Mouse (Mus musculus) layer of hippocampus, adult 18-20 months (tissue): Measurements from ENCODE around the gene Slc39a2. TPM values are rescaled to one million over a fixed set of nuclear protein-coding genes. Genes with fewer than 3 reads are reported as not detected.
"Not testable (repeated sequence)": the region's sequence is repeated elsewhere in the genome, so short reads cannot be mapped to it uniquely, and the experiment has no call there.

Source experiments
- DNase-seq, 2 experiments: peaks; one replicate each; pipeline ENCODE4 v3.0.0; 2022; ENCODE audit warnings: low spot score in 2 of 2
- long read RNA-seq: library from polyadenylated mRNA; stranded (forward); transcript quantifications from one replicate; pipeline ENCODE4 v2.0.0, GENCODE M21; 2021
- total RNA-seq, 2 experiments: library from RNA; stranded (reverse); gene quantifications; 2 replicates each; pipeline ENCODE4 v1.2.3; 2021

Slc39a2 gene
- total RNA-seq, result 1 to 10 TPM; 6.7 to 8.0 TPM
- long read RNA-seq, partial matches to known transcripts, result 1 of 3 reads
- long read RNA-seq, other reads (novel, unspliced or antisense), result 0 of 3 reads

DNA sequence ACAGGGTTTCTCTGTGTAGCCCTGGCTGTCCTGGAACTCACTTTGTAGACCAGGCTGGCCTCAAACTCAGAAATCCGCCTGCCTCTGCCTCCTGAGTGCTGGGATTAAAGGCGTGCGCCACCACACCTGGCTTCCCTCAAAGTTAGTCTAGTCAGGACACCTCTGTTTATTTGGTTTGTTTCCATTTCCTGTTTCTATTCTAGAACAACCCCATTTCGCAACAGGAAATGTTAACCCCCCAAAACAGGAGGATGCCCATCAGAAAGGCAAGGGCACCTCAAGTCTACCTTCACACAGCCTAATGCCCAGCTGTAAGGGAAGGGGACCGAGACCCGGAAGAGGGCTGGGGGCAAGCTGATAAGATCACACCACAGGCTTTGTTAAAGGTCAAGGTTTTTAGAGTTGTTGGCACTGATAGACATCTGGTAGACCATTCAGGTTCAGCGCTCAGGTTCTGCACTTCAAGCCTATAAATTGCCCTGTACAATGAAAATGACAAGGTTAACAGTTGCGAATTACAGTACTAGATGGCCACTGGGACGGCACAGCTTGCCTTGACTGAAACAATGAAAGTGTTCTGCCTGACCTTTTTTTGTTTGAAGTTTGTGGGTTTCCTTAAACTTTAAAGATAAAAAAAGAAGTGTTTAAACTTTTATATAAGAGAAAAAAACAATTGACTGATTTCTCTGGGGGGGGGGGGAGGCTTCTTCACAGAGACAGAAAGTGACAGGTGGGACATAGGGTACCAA, at the start of gene Slc39a2:
Gene Slc39a2, plus strand, starts transcription at position 699 of the 749 bp plus-strand sequence.
- no peak for DNase-seq

DNA sequence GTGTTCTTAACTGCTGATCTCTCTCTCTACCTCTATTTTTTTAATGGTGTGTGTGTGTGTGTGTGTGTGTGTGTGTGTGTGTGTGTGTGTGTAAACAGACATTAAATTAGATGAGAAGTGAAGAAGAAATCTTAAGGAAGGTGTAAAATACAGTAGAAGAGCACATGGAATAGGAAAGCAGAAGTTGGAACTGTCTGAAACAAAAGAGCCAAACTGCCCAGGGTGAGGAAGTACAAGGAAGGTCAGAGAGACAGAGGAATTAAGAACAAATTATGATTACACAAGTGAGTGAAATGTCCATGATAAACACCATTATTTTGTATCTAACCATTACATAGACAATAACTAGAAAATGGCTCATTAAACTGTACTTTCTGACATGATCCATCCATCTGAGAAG, 48.8 kb upstream of the Slc39a2 start:
- no peak for DNase-seq

GRCm38 (mm10) chr14:51846566-51846965, 46.1 kb upstream of the Slc39a2 start:
- DNase-seq, result no peak

DNA sequence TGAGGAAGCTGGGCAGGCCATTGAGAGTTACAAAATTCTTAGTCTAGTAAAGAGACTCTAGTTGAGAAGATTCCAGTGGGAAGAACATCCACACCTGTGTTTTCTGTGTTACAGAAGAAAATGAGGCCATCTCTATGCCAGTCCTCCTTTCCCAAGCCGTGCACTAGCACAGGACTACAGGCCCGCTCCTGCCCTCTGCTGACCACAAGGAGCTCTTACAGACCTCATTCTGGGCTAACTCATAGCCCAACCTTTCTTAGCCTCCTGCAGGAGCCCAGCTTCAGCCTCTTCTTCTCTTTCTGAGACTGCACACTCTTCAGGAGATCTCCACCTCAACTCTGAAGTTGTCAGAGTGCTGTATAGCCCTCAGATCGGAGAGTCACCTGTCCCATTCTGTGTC, 41.7 kb upstream of the Slc39a2 start:
- not testable (repeated sequence) for DNase-seq

DNA sequence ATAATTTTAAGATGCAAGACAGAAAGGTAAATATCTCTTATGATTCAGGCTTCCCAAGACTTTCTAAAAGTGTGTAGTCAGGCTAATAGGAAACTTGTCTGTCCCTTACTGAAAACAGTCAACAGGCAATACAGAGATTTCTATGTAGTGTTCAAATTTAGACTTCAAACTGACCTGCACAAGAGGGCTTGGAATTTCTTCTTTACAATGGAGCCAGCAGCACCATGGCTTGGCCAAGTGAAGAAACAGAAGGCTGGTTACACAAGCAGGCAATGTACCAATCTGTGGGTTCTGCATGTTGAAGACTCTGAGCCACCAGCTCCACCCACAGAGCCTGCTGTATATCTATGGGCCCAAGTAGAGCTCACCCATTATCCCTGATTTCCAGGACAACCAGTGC, 39.3 kb upstream of the Slc39a2 start, which contains the start of gene Ear6:
Gene Ear6, plus strand, starts transcription at position 301 of the 400 bp plus-strand sequence.
- DNase-seq, result peak in 1 of 2 experiments; percentile 9

DNA sequence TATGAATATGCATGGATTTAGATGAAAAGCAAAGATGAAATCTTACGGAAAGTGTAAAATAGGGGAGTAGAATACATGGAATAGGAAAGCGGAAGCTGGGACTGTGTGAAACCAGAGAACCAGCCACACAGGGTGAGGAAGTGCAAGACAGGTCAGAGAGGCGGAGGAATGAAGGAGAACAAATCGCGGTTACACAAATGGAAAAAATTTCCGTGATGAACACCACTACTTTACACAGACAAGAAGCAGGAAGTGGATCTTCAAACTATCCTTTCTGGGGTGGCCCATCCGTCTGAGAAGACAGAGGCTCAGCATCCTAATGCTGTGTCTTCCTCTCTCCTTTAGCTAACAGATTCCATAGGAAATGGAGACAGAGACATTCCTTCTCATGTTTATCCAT, 37.4 kb upstream of the Slc39a2 start:
- not testable (repeated sequence) for DNase-seq

- DNase-seq, result not testable (repeated sequence)
Observed at GRCm38 (mm10) chr14:51863603-51864002, 29.1 kb upstream of the Slc39a2 start.

DNA sequence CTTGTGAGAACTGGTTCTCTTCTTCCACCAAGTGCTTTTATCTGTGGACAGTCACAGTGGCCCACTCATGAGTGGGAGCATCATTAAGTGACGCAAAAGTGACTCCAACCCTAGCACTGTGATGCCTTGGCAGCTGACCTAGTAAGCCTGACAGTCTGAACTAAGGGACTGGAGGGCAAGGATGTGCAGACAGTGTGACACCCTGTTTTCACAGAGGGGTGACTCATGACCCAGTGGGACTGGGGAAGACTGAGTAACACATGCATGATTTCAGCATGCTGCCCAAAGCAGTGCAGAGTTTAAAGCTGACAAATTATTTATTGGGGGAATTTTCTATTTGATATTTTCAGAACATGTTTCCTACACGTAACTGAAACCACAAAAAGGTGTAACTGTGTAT, 21.9 kb upstream of the Slc39a2 start:
- DNase-seq, result no peak

- no peak for DNase-seq
Observed at GRCm38 (mm10) chr14:51871741-51872140, 20.9 kb upstream of the Slc39a2 start.

GRCm38 (mm10) chr14:51877517-51877916, 15.2 kb upstream of the Slc39a2 start:
- DNase-seq, result no peak

GRCm38 (mm10) chr14:51883527-51884030, 9.1 kb upstream of the Slc39a2 start:
- peak; percentile 14 to 74 for DNase-seq

DNA sequence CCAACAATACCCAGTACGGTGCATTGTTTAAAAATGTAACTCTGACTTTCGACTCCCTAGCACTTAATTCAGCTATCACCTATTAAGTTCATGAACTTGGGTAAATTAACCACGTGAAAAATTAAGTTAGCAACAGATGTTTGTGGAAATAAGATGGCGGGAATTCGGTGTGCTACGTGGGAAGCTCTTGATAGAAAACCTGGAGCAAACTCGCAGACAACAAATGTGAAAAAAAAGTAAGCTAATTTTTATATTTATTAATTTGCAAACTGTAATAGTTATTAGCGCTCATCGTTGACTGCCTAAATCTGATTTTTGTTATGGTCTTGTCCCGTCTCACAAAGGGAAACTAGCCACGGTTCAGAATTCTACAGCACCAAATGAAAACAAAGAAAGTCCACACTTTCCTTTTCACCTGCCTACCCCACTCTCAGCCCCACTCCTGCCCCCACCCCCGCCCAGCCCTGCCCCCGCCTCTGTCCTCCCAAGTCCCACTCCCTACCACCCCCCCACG, 8.6 kb upstream of the Slc39a2 start:
- DNase-seq, result no peak

DNA sequence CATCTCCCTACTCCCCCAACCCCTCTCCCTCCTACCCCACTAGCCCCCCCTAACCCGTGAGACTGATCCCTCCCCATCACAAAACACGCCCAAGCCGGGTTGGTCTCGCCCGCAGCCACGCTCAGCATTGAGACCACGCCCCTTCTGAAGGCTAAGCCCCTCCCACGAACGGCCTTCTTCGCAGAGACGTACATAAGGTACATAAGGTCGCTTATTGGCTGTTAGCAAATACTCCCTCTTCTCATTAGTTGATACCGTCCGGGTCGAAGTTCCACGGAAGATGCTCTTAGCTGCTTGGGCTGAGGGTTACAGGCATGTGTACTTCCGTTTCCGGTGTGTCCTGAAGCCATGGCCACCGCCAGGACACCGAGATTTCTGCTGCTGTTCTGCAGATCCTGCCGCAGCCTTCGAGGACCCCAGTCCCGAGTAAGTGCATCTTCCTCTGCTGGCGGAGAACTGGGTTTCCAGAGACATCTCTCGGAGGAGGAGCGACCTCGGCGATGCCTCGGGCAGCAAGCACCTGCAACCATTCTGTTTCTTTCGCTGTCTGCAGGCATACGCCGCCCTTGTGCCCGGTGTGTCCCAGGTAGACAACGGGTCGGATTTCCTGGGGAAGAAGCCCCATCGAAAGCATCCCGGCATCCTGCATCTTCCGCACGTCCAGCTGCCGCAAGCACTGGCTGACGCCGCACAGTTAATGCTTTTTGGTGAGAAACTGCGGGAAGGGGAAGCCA, 7.9 kb upstream of the Slc39a2 start, which contains the start of gene Mettl17:
Gene Mettl17, plus strand, starts transcription at position 245 of the 734 bp plus-strand sequence.
- peak; percentile 88 to 95 for DNase-seq

- no peak for DNase-seq
Observed at GRCm38 (mm10) chr14:51886051-51886450, 6.6 kb upstream of the Slc39a2 start.

DNA sequence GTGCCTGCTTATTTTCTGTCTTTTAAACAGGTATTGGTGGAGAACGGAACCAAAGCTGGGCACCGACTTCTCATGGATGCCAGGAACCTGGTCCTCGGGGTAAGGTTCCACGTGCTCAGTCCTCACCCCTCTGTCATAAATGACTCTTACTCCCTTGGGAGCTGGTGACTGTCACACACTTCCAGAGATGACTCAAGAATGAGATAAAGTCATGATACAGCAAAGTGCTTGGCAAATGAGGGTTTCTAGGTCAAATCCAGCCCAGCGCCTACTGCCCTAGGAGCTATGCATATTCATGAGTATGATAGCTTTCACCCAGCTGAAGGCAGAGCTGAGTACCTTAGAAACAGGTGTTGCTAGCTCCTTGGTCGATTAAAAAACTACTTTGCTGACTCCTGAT, 2.9 kb upstream of the Slc39a2 start:
- DNase-seq, result no peak

GRCm38 (mm10) chr14:51893094-51893794, 555 bp downstream of the Slc39a2 start:
- DNase-seq, result no peak

- DNase-seq, result no peak
Observed at GRCm38 (mm10) chr14:51893809-51894208, 1.1 kb downstream of the Slc39a2 start.

DNA sequence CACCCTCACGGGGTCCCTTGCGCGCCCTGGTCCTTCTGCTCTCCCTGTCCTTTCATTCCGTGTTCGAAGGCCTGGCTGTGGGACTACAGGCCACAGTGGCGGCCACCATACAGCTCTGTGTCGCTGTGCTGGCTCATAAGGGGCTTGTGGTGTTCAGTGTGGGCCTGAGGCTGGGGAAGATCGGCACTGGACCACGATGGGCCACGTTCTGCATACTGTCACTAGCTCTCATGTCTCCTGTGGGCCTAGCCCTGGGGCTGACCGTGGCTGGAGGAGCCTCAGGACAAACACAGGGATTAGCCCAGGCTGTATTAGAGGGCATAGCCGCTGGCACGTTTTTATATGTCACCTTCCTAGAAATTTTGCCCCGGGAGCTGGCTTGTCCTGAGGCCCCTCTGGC, 2.4 kb downstream of the Slc39a2 start:
- no peak for DNase-seq

GRCm38 (mm10) chr14:51896019-51896418, 3.3 kb downstream of the Slc39a2 start:
- DNase-seq, result no peak

DNA sequence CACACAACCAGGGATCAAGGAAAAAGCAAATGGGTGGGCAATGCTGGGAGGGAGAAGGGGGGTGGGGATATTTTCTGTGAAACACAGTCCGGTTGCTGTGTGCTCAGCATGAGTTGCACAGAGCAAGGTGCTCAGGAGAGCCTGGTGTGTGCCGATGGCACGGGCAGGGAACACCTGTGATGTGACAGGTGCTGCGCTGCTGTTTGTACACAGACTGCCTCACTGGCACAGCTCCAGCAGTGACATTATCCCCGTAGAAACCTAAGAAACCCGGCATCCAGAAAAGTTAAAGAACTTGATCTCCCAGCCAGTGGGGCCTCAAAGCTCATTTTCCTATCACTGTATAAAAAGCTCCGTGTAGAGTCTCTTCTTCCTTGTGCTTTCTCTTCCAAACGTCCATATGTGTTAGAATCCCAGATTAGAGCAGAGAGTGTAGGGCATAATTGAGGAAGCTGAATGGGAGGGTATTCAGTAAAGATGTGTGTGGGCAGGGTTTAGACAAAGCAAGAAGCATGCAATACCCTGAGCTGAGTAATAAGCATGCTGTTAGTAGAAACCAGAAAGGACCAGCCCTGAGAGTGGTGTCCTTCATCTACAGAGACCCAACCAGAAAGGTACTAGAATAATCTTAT, 4.0 kb downstream of the Slc39a2 start:
- no peak for DNase-seq

DNA sequence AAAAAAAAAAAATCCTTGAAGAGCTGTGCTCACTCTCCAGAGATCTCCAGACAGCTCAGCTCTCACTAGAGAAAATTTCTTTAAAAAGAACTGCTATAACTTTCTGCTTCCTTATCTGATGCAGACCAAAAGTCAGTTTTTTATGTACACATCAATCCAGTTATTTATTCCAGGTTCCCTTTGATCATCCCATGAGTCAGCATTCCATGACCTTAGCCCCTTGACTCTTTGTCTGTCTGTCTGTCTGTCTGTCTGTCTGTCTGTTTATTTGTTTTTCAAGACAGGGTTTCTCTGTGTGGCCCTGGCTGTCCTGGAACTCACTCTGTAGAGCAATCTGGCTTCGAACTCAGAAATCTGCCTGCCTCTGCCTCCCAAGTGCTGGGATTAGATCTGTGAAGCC, 6.7 kb downstream of the Slc39a2 start:
- no peak for DNase-seq
